Mouse (Mus musculus) gastrocnemius, postnatal 4 days (tissue): Measurements from ENCODE around the gene BC053393. TPM values are rescaled to one million over a fixed set of nuclear protein-coding genes. Genes with fewer than 3 reads are reported as not detected.
"Not testable (repeated sequence)": the region's sequence is repeated elsewhere in the genome, so short reads cannot be mapped to it uniquely, and the experiment has no call there.

Source experiments
- DNase-seq, 2 experiments: peaks; one replicate each; pipeline ENCODE4 v3.0.0; 2021 to 2022; ENCODE audit warnings: low spot score in 2 of 2, mixed read lengths in 2 of 2
- long read RNA-seq, 2 experiments: library from polyadenylated mRNA; stranded (forward); transcript quantifications; one replicate each; pipeline ENCODE4 v2.0.0; 2021
- total RNA-seq, 2 experiments: library from RNA; stranded (reverse); gene quantifications; 2 replicates each; pipeline ENCODE4 v1.2.3; 2021

Gene BC053393
- total RNA-seq = not detected
- long read RNA-seq, experiment 1 = 0 reads
- long read RNA-seq, experiment 2 = 0 reads

DNA sequence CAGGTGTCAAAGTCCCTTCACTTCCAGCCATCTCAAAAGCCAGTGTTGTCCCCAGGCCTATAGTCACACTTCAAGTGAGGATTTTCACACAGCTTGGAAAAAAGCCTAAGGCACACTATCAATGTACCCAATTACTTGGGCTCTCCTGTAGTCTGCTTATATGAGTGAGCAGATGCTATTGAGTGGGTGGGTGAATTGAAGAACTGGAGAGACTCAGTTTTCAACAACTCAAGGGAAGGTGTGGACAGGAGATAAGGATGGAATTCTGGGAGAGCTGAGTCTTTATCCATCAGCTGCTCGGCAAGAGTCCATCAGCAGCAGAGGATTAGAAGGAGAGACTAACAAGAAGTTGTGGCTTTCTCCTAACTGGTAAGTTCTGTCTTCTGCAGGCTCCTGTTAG is at the start of gene BC053393:
BC053393 (plus strand) TSS at position 210 of the 400 bp plus-strand sequence.
- DNase-seq = no peak

- DNase-seq = no peak
Observed at GRCm38 (mm10) chr11:46522719-46523118, 48.6 kb upstream of the BC053393 start.

DNA sequence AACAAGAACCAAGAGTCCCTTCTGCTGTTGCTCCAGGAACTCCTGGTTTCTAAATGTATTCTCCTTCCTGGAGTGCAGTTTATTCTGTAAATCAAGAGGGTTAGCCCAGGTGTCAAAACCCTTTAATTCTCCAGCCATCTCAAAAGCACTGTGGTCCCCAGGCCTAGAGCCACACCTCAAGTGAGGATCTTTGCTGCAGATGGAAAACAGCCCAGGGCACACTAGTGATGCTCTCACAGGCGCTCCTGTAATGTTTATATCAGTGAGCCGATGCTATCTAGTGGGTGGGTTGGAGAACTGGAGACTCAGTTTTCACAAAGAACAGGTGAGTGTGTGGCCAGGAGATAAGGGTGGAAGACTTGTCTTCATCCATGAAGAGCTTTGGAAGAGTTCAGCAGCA is 47.4 kb upstream of the BC053393 start, which contains the start of gene Gm12169:
Gm12169 (plus strand) TSS at position 301 of the 400 bp plus-strand sequence.
- no peak for DNase-seq

- DNase-seq = no peak
Observed at GRCm38 (mm10) chr11:46530149-46530548, 41.2 kb upstream of the BC053393 start.

- no peak for DNase-seq
Observed at GRCm38 (mm10) chr11:46536978-46537377, 34.4 kb upstream of the BC053393 start.

DNA sequence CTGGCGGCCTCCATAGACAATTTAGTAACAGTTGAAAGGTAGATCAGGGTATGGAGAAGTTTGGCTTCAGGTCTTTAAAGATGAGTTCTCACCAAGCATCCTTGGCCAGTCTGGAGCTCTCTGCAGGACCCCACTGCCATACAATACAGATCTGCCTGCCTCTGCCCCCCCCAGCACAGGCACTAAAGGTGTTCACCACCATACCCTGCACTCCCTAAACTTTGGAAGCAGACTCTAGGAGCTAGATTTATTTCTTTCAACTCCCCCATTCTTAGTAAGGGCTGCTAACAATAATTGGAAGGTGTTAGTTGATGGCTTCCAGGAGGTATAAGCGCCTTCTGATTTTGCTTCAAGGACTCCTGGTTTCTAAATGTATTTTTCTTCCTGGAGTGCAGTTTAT is 27.8 kb upstream of the BC053393 start:
- no peak for DNase-seq

- no peak for DNase-seq
Observed at GRCm38 (mm10) chr11:46549721-46550120, 21.6 kb upstream of the BC053393 start.

DNA sequence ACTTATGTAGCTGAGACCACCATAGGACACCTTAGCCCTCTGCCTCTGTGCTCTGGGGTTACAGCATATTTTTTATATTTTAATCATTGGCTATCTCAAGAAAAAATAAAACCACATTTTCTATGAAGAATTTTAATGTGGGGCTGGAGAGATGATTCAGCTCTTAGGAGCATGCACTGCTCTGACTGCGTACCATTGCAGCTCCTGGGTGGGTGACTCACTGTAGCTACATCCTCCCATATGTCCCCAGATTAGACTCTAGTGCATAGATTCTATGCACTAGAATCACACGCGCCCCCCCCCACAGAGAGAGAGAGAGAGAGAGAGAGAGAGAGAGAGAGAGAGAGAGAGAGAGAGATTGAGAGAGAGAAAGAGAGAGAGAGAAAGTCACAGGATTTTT is 18.6 kb upstream of the BC053393 start:
- no peak for DNase-seq

- no peak for DNase-seq
Observed at GRCm38 (mm10) chr11:46561096-46561495, 10.2 kb upstream of the BC053393 start.

- DNase-seq = no peak
Observed at GRCm38 (mm10) chr11:46564671-46565070, 6.7 kb upstream of the BC053393 start.

DNA sequence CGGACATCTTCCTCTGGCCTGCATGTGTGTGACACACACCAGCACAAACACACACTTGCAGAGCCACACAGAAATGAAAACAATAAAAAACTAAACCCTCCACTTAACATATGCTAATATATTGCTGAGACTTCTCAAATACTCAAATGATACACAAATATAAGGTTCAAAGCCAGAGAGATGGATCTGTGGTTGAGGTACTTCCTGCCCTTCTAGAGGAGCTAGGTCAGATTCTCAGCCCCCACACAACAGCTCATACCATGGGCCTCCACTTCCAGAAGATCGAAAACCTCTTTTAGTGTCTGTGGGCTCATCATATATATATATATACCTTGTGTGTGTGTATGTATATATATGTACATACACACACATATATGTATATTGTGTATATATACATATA is 5.4 kb upstream of the BC053393 start:
- DNase-seq = no peak

GRCm38 (mm10) chr11:46569107-46569506 is 2.2 kb upstream of the BC053393 start:
- DNase-seq = no peak

GRCm38 (mm10) chr11:46578771-46579281 is 7.5 kb downstream of the BC053393 start:
- peak in 1 of 2 experiments; percentile 9 for DNase-seq

- no peak for DNase-seq
Observed at GRCm38 (mm10) chr11:46580428-46580827, 9.1 kb downstream of the BC053393 start.

DNA sequence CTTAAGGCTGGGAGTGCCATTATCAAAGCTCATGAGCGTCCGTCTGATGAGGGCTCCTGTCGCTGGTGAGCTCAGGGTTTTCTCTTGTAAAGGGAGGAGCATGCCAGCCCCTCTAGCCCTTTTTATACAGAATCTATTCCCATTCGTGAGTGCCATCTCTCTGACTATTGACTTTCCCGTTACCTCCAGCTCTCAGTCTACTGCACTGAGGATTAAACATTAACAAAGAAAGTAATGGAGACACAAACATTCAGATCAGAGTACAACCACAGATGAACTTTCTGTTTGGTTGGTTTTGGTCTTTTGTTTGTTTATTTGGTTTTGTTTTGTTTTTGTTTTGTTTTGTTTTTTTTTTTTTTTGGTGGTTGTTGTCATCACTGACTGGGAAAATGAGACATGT is 11.4 kb downstream of the BC053393 start:
- no peak for DNase-seq

GRCm38 (mm10) chr11:46592416-46592815 is 21.1 kb downstream of the BC053393 start:
- DNase-seq = no peak

GRCm38 (mm10) chr11:46619929-46620328 is 48.6 kb downstream of the BC053393 start:
- no peak for DNase-seq

- DNase-seq = no peak
Observed at GRCm38 (mm10) chr11:46620414-46621168, 49.3 kb downstream of the BC053393 start.

DNA sequence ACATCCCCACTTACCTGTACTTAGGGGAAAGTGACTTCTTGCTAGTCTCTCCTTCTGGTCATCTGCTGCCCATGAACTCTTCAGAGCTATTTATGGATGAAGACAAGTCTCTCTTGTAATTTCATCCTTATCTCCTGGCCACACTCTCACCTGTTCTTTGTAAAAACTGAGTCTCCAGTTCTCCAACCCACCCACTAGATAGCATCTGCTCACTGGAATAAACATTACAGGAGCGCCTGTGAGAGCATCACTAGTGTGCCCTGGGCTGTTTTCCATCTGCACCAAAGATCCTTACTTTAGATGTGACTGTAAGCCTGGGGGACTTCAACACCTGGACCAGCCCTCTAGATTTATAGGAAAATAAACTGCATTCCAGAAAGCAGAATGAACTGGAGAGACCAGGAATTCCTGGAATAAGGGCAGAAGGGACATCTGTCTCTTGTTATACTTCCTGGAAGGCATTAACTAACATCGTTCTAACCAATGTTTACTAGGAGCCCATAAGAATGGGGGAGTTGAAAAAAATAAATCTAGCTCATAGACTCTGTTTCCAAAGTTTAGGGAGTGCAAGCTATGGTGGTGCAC is 58.0 kb downstream of the BC053393 start, which contains the start of gene Dppa1:
Dppa1 (minus strand) TSS at position 51 of the 585 bp plus-strand sequence.
- DNase-seq = no peak

DNA sequence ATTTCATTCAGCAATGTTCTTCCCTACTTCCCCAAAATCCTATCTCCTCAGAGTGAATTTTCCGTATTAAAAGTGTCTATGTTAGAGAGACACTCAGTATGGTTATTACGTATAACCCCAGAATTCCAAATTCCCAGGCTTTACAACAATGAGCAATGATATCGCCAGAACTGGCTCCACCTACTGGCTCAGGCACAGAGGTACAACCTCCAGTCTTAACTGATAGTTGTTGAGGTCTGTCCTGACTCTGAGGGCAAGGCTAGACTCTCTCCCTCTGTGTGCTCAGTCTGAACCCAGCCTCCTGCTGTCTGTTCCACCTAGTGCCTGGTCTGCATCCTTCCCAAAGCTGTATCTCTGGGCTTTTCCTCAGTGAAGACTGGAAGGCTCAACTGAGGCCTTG is 60.3 kb downstream of the BC053393 start:
- peak in 1 of 2 experiments; percentile 14 for DNase-seq

DNA sequence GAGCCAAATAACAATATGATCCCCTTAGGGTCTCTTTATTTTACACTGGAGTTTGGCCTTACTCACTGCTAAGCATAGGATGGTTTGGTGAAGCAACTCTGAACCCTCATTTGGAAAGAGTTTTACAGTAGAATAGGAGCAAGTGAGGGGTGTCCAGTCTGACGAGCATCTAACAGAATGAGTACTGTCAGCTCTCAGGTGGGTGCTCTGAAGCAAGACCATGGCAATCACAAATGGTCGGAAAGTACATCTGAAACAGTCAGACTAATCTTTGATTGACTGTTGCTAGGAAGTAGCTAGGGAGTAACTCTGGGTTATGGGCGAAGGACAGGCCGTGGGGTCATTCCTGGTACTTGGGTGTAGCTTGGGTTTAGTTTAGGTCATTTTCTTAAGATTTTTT is 64.2 kb downstream of the BC053393 start:
- not testable (repeated sequence) for DNase-seq

DNA sequence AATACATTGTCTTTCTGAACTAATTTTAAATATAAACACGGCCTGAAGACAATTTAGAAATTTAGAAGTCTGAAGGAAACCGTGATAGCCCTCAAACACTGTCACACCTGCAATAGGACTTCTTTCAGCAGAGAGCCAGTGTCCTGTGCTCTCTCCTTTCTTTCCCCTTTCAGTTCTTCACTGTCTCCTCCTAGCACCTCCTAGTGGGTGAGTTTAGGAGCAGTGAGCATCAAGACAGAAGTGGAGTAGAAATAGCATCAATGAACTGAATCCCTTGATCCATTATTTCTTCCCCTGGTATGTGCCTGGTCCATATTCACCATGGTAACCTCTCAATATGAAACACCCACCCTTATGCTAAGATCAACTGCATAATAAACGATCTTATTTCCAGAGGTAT is 65.2 kb downstream of the BC053393 start:
- DNase-seq = no peak
